Mouse (Mus musculus): ENCODE measurements around the gene Rasal2.

Gene Rasal2

DNA sequence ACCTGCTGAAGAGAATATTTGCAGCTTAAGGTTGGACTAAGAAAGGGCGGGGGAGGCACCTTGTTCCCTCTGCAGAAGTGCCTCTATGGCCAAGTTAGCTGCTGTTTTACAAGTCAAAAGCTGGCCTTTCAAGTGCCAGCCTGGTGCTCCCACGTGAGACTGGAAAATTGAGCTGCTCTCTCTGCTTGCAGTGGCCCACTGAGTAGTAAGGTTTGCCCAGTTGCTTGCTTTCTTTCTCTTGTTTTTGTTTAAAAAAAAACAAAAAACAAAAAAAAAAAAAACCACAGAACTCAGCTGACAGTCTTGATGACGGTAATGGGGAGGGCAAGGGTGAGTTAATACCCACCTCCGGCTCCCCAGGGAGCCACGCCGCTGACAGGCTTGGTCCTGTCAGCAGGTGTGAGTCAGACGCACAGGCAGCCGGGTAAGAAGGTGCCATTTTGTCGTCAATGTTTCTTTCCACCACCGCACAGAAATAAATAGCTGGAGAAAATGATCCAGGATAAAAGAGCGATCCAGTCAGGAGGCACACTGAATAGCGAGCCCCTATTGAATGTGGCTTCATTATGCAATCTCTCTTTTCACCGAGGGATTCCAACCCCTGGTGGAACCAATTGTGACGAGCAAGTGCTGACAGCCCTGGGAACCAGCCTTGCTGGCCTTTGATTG is 27.7 kb upstream of the Rasal2 start:
- DNase-seq (ENCODE audit: low read depth, low spot score): no peak

DNA sequence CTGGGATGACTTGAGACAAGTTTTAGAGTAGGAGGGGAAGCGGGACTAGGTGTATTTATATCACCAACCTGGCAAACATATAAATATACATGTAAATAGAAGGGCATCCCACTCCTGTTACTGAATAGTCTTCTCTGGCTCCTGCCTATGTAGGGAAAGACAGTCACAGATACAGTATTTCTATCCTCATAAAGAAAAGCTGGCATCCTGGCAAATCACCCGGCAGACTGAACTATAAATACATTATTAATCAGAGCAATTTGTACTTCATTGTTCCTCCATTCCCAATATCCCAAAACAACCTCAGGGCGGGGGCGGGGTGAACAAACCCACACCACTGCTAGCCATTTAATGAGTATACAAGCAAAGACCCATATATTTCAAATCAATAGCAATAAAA is 26.7 kb upstream of the Rasal2 start:
- no peak for DNase-seq (ENCODE audit: low read depth, low spot score)

DNA sequence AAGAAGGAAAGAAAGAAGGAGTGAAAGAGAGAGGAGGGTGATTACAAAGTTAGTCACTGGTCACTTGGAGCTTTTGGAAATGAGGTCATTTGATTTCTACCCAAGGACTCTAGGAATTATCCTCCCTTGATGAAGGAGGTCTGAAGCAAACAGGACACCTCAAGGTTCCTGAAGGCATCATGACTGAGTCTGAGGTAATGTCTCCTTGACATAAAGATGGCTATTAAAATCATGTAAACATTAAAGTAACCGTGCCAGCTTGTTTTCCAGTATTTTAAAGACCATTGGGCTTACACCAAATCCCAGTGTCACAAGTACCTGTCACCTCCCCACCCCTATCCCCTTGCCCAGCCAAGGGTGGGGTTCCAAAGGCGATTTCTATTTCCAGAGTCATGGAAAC is 25.9 kb upstream of the Rasal2 start:
- no peak for DNase-seq (ENCODE audit: low read depth, low spot score)

DNA sequence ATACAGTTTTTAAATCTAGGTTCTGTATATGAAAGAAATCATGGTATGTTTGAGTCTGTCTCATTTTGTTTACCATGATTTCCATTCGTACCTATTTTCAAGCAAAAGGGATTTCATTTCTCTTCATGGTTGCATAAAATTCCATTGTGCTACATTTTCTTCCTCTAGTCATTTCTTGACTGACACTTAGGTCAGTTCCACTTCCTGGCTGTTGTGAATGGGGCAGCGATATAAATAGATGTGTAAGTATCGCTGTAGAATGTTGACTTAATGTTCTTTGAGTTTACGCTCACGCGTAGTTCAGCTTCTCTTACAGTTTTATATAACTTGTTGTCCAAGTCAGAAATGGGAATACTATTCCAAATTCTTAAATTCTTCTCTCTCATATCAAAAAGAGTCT is 23.5 kb upstream of the Rasal2 start:
- no peak for DNase-seq (ENCODE audit: low read depth, low spot score)

DNA sequence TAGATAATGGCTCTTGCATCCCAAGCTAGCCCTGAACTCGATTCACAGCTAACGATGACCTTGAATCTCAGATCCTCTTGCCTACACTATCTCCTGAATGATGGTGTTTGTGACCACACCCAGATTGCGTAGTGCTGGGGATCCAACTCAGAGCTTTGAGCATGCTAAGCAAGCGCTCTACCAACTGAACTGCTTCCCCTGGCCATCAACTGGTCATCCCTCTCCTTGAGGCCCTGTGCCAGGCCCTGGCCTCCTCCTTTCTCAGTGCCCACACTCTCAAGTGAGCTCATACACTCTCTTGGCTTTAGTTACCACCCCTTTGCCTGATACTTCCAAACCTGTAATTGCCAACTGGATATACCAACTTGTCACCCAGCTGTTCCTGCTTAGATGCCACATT is 22.0 kb upstream of the Rasal2 start:
- no peak for DNase-seq (ENCODE audit: low read depth, low spot score)

DNA sequence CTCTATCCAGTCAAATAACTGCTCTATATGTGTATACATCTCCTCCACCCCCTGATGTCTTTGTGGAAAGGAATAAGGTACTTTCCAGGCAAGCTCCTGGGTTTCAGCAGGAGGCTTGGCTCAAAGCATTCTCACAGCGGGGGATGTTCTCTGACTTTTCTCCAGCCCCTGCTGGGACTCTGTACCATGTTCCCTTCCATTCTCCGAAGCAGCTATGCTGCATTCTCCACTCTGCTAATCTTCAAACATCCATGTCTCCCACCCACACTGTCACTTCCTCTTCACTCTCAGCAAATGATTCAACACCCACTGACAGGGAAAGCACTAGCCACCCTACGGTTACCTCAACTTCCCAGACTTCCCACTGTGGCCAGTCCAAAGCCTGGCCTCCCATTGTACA is 20.9 kb upstream of the Rasal2 start:
- no peak for DNase-seq (ENCODE audit: low read depth, low spot score)

DNA sequence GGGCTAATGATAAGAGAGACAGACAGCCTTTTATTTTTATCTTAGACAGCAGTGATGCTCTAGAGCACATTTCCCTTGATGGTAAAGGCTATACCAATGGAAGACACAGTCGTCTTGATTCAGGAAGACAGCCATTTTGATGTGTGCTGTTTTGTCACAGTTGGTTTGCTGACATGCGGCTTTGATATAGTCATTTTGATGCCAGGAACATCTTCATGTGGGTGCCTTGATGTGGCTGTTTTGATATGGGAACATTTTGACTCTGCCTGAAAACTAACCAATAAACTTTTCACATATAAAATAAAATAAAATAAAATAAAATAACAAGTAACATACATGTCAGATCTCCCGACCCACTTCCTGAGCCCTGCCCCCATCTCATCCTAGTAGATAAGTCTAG is 16.0 kb upstream of the Rasal2 start:
- DNase-seq (ENCODE audit: low read depth, low spot score): no peak

DNA sequence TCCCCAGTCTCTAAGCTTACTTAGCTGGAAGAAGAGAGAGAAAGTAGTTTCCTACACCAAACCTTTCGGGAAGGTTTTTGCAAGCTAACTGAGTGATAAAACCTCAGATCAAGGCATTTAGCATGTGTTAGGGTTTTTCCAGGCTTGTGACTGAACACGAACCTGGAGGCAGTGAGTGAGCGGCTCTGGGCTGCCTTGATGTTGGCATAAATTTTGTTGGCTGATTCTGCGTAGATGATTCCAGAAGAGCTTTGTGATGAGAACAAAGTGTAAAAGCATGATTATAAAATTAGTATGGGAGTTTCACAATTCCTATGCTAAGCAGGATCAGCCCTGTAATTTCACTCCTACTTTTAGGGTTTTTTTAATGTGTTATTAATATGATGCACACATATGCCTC is 15.2 kb upstream of the Rasal2 start:
- no peak for DNase-seq (ENCODE audit: low read depth, low spot score)

DNA sequence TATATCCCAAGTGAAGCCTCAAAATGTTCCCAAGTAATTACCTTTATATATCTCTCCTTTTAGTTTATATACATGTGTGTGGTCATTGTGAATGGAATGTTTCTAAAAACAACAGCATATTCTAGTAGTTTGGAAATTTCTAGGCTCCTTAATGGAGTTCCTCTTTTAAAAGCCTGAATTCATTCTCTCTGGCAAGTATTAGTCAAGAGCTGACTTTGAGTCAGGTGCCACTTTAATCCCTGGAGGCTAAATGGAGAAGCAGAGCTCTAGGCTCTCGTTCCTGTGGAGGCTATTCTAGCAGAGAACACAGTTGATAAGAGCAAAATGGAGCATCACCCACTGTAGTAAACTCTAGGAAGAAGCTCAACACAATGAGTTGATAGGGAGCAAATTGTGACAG is 14.5 kb upstream of the Rasal2 start:
- no peak for DNase-seq (ENCODE audit: low read depth, low spot score)

DNA sequence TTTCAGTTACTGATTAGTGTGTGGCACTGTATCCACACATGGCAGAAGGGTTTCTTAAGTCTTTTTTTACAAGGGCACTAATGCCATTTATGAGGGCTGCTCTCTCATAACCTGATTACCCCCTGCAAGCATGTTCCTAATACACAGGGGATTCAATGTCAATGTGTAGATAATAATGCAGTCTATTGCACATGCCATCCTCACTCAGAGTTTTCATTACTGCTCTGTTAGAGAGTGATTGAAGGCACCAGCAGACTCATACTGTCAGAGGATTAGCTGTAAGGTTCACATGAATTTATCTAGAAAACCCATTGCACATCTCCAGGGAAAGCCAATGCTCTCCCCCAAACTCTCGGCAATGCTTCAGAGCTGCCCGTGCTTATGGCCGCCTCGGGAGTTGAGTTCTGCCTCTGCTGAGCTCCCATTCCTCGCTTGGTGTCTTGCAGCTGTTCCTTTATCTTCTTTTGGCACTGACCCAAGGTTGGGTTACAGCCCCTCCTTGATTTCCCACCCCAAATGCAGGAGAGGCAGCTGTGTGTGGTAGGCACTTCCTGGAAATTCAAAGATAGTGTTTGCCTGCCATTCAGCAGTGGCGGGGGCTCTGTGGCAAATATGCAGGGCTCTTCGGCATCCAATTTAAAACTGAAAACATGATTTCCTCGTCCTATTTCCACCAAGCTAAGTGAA is 13.5 kb upstream of the Rasal2 start:
- DNase-seq (ENCODE audit: low read depth, low spot score): no peak

DNA sequence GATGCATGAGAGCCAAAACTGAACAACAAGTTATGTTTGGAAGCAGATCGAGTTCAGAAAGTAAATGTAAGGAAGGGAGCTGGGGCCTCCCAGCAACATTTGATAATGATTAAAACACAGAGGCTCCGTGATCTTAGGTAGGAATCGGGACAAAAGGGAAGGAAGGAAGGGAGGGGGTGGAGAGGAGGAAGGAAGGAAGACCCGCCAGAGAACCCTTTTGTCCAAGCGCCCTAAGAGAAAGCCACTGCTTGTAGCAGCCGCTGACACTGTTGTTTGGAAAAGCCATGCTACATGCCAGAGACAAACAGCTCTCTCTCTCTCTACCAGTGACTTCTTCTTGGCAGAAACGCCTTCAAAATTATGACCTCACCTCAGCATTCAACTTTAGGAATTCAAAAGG is 5.5 kb upstream of the Rasal2 start:
- no peak for DNase-seq (ENCODE audit: low read depth, low spot score)

DNA sequence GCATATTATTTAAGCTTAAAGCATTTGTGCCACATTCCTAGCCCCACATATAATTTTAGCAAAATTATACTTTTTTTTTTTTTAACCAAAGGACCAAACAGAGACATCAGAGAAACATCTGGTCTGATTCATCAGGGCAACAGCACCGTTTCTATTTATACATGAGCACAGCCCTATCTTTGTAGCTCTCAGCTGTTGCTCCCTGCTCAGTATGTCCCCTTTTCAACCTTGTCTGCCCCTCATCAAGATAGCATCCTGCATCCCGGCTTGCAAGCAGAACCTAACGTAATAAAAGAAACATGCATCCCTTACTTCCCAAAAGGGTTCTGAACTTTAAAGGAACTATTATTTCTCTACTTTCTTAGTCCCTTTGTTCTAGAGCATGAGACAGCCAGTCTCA is 5.0 kb upstream of the Rasal2 start:
- DNase-seq (ENCODE audit: low read depth, low spot score): no peak

DNA sequence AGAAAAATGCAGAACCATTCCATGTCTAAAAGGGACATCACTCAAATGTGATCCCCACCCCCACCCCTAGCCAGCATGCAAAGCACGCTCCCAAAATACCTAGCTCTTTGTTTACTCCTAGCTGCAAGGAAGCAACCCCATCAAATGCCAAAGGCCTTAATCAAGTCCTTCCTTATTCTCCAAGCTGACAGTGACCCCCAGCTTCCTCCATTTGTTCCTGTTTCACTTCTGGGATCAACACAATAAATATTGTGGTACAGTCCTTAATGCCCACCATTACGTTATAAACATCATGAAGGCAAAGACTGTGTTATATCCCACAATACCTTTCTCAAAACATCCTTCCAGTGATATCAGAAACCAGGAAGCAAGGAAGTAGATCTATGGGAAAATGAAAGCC is 4.2 kb upstream of the Rasal2 start:
- DNase-seq (ENCODE audit: low read depth, low spot score): no peak

DNA sequence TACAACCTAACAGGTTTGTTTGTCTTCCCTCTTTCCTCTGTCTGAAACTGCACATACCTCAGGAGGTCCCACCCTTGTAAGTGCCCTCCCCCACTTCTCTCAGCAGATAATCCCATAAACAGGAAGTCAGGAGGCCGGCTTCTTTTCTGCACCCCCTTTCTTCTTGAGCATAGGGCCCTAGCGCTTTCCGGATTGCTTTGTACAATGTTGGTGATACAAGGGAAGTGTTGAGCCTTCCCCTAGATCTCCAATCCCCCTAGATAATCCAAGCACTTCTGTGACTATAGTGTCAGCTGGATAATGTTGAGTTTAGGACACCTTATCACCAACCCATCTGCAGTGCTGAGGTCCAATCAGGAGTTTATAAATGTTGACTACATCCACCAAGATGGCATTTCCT is 3.4 kb upstream of the Rasal2 start:
- DNase-seq (ENCODE audit: low read depth, low spot score): no peak

DNA sequence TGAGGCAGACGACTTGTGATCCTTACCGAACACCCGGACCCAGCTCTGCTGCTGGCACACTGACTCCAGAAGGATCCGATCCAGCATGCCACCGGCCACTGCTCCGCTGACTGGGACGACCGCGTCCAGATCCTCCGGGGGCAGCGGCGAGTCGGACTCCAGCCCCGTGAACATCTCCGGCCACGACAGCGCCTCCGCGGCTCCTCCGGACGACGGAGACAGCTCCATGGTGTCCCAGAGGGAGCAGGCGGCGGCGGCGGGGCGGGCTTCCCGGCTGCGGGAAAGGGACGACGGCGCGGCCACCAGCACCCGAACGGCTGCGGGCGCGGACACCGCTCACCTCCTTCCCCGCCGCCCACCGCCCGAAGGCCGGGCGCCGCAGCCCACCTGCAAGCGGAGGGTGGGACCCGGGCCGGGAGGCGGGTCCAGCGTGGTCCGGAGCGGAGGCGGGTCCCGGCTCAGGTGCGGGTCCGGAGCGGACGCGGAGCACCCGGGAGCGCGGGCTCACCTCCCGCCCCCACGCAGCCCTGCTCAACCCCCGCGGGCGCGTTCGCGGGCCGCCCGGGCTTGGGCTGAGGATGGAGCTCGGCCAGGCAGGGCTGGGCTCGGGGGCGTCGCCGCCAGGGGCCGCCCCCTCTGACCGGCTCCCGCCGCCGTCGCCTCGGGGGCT is 549 bp downstream of the Rasal2 start:
- peak; percentile 24 for DNase-seq (ENCODE audit: low read depth, low spot score)

DNA sequence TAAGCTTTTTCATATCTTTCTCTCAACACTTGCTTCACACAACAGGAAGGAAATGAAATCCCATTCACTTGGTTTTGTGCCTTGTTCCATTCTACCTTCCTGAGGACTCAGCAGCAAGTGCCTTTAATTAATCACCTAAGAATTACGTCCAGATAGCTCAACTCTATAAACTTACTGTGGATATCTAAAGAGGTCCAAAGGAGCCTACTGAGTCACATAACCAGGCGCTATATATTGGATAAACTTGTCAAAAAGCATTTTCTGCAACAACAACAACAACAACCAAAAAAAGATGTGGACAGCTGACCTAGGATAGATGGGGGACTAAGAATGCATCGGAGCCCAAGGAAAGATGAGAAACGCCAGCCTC is 1.1 kb downstream of the Rasal2 start:
- no peak for DNase-seq (ENCODE audit: low read depth, low spot score)

DNA sequence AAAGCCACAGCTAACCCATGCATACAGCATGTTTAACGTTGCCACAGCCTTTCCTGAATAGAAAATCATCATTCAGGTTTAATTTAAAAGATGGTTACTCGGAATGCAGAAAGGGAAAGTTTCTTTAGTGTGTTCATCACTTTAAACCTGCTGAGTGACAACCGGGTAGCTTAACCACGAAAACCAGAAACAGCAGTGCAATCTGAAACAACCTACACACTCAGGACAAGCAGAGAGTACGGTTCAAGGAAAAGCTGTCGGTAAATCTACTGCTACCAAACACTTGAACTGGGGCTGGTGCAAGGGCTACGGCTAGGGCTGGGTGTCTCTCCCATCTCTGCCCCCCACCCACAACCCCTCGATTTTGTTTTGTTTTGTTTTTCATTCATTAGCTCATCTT is 1.5 kb downstream of the Rasal2 start:
- no peak for DNase-seq (ENCODE audit: low read depth, low spot score)

DNA sequence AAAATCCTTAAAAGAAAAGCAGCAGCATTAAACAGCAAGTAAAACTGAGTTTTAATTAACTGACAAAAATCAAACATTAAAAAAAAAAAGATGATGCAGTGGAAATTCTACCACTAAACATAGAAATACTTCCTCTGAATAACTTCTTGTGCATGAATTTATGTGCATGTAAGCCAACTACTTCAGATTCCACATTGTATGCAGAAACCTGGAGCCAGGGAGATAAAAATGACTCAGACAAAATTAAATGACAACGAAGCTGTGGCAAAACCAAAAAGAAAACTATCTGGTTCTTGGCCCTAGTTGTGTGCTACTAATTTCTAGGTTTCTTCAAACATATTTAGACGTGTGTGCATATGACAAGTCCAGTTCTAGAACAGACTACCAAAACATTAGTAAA is 2.7 kb downstream of the Rasal2 start:
- no peak for DNase-seq (ENCODE audit: low read depth, low spot score)

DNA sequence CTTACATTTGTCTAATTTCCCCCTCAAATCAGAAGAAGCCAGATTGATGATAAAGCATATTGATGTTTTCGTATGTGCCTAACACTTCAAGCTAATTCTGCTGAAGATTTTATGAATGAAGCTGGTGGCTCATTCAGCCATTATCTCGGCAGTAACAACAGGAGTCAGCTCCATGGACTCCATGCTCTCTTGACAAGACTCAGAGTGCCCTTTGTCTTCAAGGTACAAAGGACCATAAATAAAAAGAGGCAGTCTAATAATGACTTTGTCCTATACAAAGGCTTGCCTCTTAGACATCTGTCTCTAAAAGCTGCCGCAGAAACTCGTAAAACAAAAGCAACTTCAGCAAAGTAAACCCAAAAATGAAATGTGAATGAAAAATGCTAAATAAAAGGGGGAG is 24.4 kb downstream of the Rasal2 start:
- DNase-seq (ENCODE audit: low read depth, low spot score): no peak

DNA sequence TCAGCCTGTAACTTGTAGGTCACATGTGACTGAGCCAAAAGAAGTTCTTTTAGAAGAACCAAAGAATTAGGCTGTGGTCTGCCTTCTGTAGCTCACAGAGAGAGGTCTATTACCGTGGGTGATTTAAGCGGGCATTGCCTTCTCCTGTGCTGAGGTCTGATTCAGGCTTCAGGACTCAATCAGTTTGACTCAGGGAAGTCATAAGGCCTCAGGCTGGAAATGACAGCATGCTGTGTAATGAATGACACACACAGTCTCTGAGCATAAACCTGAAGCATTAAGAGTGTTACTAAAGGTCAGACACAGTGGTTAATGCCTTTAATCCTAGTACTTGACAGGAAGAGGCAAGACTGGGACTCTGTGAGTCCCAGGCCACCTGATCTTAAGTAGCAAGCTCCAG is 31.7 kb downstream of the Rasal2 start:
- no peak for DNase-seq (ENCODE audit: low read depth, low spot score)

DNA sequence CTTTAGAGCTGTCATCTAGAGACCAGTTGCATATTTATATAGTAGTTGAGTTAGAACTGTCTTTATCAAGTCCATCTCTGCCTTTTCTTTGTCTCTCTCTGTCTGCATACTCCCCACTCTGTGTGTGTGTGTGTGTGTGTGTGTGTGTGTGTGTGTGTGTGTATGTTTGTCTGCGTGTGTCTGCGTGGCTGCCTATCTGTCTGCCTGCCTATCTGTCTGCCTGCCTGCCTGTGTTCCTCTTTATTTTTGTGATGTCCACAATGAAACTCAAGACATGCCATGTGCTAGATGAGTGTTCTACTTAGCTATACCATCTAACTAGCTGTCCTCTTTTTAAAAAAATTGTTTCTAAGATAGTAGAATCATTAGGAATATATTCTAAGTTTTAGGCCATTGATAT is 42.0 kb downstream of the Rasal2 start:
- no peak for DNase-seq (ENCODE audit: low read depth, low spot score)

DNA sequence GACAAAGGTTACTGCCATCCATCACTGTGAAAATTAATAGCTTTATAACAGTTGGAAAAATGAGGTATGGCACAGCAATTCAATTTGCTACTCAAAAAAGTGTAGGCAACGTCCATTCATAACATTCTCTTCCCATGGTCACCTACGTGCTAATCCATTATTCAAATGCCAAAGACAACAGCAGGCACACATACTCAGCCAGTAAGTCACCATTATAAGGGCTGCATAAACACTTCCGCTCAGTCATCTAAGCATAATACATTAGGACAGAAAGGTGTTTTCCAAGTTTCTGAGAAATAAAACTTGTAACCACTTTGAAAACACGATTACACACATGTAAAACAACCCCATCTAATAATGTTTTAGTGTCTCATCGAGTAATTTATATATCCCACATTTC is 44.1 kb downstream of the Rasal2 start:
- DNase-seq (ENCODE audit: low read depth, low spot score): no peak

DNA sequence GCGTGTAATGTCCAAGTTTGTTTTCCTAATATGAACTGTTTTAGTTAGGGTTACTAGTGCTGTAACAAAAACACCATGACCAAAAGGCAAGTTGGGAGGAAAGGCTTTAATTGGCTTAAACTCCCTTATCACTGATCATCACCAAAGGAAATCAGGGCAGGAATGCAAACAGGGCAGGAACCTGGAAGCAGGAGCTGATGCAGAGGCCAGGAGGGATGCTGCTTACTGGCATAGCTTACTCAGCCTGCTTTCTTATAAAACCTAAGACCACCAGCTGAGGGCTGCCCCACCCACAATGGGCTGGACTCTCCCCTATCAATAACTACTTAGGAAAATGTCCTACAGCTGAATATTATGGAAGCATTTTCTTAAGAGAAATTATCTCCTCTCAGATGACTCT is 65.7 kb downstream of the Rasal2 start:
- DNase-seq (ENCODE audit: low read depth, low spot score): no peak

Data from WW6 (cell line).